Mouse (Mus musculus) heart, postnatal 4 days (tissue): ENCODE measurements at regions not wholly inside any gene's neighbourhood (a gene's known extent, or its start where the extent isn't known, plus 50 kb on each side); places are given as distances from the start of the nearest gene placed in this dataset.

Experiments
- DNase-seq: peaks from one replicate; pipeline ENCODE4 v3.0.0; 2021

DNA sequence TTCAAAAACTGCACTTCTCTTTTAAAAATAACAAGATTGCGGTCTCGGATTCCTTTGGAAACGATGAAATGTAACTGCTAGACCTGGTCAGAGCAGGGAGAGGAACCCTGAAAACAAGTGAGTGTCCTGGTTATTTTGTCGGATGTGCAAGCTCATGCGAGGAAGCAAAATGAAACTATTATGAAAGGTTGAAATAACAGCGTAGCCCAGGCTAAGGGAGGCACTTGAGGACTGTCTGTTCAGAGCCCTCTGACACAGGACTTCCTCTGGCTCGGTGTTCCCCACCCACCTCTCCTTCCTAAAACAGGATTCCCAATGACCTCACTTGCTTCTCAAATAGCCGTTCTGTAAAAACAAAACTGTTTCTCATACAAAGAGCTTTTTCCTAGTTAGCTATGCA lies 51.3 kb upstream of the S1pr1 start:
- peak; percentile 39 for DNase-seq

GRCm38 (mm10) chr3:115768290-115768689 lies 53.4 kb upstream of the S1pr1 start:
- DNase-seq = no peak

- peak; percentile 54 for DNase-seq
Measured at GRCm38 (mm10) chr3:115768761-115769530, 54.1 kb upstream of the S1pr1 start.

DNA sequence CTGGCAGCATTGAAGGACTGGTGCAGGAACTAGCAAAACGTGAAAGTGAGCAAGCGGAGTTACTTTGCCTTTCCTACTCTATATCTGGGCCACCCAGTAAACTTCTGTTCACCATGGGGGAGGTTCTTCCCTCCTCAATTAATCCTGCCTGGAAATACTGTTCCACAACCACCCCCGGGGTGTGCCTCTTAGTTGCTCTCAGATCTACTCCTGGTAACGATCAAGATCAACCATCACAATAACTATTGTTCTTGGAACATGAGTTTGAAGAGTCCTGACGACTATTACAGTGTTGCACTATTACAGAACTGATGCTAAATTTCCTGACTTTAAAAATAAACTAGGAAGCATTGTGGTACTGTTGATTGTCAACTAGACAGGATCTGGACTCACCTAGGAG lies 57.8 kb upstream of the S1pr1 start:
- no peak for DNase-seq

DNA sequence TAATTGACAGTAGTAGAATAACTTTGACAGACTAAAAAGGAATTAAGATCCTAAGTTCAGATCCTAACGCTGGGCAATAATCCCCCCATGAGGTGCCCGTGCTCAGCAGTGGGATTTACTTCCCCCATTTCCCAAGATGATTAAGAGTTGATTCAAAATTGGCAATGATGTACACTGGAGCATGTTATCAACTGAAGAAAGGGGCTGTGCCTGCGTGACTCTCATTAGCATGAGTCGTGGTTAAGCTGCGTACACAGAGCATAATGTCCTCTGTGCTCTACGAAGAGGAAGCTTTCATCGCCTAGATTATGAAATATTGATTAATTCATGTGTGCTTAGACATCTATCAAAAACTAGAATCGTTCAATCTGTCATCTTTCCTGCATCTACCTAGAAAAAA lies 59.4 kb upstream of the S1pr1 start:
- no peak for DNase-seq

GRCm38 (mm10) chr3:115774723-115775122 lies 59.9 kb upstream of the S1pr1 start:
- DNase-seq = no peak

- no peak for DNase-seq
Measured at GRCm38 (mm10) chr3:115779144-115779890, 64.4 kb upstream of the S1pr1 start.

GRCm38 (mm10) chr3:115779906-115780305 lies 65.0 kb upstream of the S1pr1 start:
- no peak for DNase-seq

DNA sequence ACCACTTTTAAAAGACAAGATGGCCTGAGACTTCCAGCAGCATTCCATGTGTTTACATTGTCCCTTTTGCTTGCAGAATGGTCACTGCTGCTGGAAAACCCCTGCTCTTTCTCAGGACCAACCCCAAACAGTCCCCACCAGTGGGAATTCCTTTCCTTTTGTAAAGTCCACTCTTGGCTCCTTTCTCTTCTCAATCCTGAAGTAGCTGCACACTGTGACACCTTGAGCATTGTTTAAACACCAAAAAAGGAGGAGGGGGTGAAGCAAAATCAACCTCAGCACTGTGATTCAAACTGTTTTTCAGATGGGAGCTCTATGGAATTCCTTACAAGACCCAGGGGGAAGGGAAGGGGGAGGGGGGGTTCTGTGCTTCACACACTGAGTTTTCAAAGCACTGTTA lies 67.9 kb upstream of the S1pr1 start:
- no peak for DNase-seq

DNA sequence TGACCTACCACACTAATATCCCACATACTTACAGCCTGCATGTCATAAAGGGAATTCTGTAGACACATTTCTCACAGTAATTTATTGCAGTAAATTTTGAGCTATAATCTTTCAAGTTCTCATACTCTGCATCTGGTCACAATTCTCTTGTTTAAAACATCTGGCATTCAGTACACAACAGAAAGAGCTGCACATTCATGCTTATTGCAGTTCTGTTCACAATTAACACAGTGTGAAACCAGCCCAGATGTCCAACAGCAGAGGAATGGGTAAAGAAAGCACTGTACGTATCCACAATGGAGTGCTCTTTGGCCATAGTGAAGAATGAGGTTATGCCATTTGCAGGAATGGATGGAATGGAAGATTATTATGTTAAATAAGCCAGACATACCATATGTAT lies 72.5 kb upstream of the S1pr1 start:
- DNase-seq = no peak

- DNase-seq = no peak
Measured at GRCm38 (mm10) chr3:115788525-115788924, 73.7 kb upstream of the S1pr1 start.

DNA sequence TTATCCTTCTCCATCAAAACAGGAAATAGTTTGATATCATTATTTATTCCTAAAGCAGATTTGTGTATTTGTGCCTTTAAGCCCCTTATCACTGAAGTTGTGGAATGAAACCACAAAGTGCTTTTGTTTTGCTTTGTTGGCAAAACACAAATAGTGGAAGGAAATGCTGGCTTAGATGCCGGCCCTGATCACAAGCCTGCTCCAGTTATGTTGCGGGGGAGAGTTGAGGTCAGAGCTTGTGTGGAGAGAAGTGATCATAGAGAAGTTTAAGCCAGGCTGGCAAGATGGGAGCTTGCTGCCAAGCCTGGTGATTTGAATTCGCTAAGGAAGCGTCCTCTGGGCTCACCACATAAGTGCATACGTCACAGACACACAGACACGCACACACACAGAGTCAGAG lies 74.2 kb upstream of the S1pr1 start:
- no peak for DNase-seq

- DNase-seq = no peak
Measured at GRCm38 (mm10) chr3:115792606-115793005, 77.7 kb upstream of the S1pr1 start.

- peak; percentile 70 for DNase-seq
Measured at GRCm38 (mm10) chr3:115793344-115794059, 78.6 kb upstream of the S1pr1 start.

DNA sequence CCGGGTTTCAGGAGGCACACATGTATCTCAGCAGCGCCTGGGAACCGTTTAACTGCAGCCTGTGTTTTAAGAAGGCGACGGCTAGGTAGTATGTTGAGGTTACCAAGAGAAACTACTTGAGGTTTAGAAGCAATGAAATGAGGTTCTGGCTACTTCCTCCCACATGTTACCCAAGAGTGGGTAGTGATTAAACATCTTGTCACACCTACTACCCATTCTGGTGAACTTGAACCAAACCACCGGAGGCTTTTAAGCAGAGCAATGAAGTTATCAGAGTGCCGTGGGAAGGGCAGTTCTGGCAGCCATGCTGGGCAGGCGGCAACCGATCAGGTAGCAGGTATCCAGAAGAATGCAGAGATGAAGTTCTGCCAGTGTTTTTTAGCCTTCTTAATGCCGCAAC lies 84.5 kb upstream of the S1pr1 start:
- no peak for DNase-seq

GRCm38 (mm10) chr3:115799981-115800380 lies 85.1 kb upstream of the S1pr1 start:
- no peak for DNase-seq

DNA sequence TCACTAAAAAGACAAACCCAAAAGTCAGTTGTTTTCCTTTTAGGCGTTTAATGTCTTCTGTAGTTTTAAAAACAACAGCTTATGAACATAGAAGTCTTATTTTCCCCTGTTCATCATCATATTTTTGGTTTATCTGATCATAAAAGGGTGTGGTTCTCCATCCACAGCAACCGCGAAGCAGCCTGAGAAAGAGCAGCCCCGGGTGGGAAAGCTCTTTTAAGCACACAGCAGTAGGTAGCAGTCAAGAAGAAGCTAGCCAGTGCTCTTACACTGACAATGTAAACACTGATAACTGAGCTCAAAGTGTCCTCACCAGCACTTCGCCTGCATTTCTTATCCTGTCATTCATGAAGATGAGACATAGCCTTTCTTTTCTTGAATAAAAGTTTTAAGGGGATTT lies 86.0 kb upstream of the S1pr1 start:
- DNase-seq = no peak

- no peak for DNase-seq
Measured at GRCm38 (mm10) chr3:115801581-115802200, 85.9 kb upstream of the Dph5 start.

- no peak for DNase-seq
Measured at GRCm38 (mm10) chr3:115804616-115805015, 83.0 kb upstream of the Dph5 start.

DNA sequence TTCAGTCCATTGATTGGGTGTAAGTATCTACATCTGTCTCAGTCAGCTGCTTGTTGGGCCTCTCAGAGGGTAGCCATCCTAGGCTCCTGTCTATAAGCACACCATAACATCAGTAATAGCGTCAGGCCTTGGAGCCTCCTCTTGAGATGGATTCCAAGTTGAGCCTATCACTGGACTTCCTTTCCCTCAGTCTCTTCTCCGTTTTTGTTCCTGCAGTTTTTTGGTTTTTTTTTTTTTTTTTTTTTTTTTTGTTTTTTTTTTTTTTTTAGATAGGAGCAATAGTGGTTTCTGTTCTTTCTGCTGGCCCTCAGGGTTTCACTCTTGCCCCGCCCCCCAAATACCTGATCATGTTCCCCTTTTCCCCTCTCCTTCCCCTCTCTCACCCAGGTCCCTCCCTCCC lies 80.6 kb upstream of the Dph5 start:
- DNase-seq = no peak

DNA sequence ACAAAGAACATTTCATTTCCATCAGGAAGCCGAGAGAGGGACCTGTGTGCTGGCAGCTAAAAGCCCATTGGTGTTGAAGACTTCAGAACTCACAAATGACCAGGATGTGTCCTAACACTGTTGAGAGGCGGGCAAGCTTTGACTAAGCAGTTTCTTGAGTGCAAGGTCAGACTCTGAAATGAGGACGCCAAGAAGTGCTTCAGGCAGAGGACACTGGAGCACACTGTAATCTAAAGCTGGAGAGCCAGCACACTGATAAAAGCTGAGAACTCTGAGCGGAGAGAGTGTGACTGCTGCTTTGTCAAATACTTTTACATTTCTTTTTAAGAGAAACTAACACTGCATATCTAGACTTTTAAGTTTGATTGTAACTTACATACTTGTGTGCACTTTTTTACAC lies 72.5 kb upstream of the Dph5 start:
- DNase-seq = peak; percentile 48

- peak; percentile 63 for DNase-seq
Measured at GRCm38 (mm10) chr3:115815571-115816156, 72.0 kb upstream of the Dph5 start.
